Mouse (Mus musculus) brain, embryonic 14.5 days (tissue): ENCODE measurements at regions not wholly inside any gene's neighbourhood (a gene's known extent, or its start where the extent isn't known, plus 50 kb on each side); places are given as distances from the start of the nearest gene placed in this dataset.
A peak's percentile ranks its signal among the peaks of the same experiment; 100 is the strongest.

Source experiments
- DNase-seq: peaks from one replicate; pipeline ENCODE4 v3.0.0-alpha.2; 2011; ENCODE audit warnings: low read depth
- CTCF ChIP-seq: fragments of 200-500 bp; IDR thresholded peaks from 2 replicates; pipeline ENCODE4 v1.5.1; 2012; ENCODE audit warnings: inconsistent platforms, mild to moderate bottlenecking, moderate library complexity, borderline replicate concordance; ENCODE audit not compliant: insufficient read depth, insufficient read length; ENCODE audit errors: extremely low read depth
- POLR2A ChIP-seq: fragments of 200-500 bp; IDR thresholded peaks from 2 replicates; pipeline ENCODE4 v1.6.1; 2012; ENCODE audit warnings: mild to moderate bottlenecking, inconsistent platforms, borderline replicate concordance; ENCODE audit not compliant: poor library complexity, insufficient read depth, insufficient read length, severe bottlenecking; ENCODE audit errors: extremely low read depth

DNA sequence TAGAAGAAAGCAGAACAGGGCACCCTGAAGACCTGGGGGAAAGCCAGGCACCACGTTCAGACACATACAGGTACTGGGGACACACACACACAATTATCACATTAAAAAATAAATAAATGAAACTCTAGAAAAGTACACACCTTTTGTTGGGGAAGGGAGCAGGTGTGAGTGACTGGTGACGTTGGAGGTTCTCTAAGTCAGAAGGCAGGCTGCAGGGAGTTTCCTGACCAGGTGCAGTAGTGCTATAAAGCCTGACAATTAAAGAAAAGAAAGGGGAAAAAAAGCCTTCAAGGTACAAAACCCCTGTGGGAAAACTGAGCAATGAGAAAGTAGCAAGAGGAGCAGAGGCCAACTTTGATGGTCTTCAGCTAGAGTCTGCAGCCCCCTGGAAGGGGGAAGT lies 145.1 kb upstream of the Nfe2l3 start:
- no peak for DNase-seq
- no peak for TF ChIP-seq CTCF
- no peak for TF ChIP-seq POLR2A

- no peak for TF ChIP-seq CTCF
- TF ChIP-seq POLR2A: no peak
- no peak for DNase-seq
Observed at GRCm38 (mm10) chr6:51287807-51288206, 144.7 kb upstream of the Nfe2l3 start.

DNA sequence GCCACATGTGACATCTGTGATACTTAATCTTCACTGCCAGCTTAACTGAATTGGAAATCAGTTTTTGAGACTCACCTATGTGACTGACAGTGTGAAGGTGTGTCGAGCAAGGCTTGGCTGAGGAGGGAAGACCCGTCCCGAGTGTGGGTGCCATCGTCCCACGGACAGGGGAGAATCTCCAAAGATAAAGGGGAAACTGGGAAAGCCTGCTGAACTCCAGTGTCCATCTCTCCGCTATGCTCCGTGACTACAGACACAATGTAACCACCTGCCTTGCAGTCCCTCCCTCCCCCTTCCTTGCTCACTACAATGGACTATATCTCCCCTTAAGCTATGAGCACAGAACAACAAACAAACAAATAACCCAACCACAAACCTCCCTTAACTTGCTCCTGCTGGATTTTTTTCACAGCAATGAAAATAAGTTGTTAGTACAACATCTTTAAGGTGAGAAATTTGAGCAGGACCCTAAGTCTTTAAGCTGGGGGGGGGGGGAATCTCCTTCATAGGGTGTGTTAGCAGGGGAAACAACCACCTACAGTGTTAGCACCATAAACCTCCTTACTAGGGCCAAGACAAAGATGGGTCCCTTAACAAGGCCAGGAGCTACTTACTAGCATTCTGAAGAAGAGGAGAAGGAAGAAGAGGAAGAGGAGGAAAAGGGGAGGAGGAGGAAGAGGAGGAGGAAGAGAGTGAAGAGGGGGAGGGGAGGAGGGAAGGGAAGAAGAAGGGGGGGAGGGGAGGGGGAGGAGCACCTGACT lies 144.0 kb upstream of the Nfe2l3 start:
- no peak for DNase-seq
- TF ChIP-seq POLR2A: no peak
- TF ChIP-seq CTCF: no peak

DNA sequence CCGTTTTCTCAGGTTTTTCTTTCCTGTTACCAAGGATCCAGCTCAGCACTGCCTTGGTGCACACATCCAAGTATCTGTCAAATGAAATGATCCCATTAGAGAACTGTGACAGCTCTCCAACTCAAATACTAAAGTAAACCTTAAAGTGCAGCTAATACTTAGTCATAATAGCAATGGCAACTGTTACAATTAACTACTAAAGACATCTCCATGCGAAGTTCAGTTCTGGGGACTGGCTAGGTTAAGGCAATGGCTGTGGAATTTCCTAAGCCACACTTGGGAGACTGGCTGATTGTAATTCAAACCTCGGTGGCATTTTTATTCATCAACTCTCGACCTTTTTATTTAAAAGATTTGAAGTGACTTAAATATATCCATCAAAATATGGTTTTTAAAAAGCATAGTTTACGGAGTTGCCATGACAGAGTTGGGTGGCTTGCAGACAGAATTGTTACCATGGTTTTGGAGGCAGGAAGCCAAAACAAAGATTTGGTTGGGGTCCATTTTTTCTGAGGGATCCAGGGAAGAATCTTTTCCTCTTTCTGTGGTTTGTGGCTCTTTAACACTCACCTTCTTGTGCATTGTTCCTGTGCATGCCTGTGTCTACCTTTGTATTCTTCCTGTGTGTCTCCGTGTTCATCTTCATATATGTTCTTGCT lies 143.3 kb upstream of the Nfe2l3 start:
- no peak for TF ChIP-seq POLR2A
- no peak for TF ChIP-seq CTCF
- DNase-seq: peak; percentile 12

DNA sequence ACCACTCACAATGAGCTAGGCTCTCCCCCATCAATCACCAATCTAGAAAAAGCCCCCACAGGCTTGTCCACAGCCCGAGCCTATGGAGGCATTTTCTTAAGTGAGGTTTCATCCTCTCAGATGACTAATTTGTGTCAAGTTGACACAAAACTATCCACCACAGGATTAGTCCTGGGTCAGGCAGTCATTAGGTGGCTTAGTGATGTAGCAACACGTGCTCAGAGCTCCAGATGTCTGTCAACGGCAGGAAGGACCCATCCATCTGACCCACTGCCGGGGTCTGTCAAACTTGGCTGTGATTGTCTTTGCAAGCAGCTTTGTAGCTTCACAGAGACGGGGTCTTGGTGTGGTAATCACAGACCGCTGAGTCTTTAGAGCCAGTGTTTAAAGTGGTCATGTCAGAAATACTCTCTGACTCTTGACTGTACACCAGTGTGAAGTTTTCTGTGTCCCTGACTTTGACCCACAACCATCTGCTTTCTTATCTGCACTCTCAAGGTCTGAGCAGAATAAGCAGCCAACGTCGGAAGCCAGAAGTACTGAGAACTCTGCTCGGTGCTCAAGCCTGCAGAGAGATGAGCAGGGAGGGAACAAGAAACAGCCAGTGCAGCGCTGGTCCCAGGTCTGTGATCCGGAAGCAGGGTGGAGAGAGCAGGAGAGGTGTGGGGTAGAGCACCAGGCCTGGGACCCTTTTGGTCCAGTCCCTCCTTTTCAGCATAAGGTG lies 131.6 kb upstream of the Nfe2l3 start:
- no peak for DNase-seq
- TF ChIP-seq CTCF: no peak
- no peak for TF ChIP-seq POLR2A

DNA sequence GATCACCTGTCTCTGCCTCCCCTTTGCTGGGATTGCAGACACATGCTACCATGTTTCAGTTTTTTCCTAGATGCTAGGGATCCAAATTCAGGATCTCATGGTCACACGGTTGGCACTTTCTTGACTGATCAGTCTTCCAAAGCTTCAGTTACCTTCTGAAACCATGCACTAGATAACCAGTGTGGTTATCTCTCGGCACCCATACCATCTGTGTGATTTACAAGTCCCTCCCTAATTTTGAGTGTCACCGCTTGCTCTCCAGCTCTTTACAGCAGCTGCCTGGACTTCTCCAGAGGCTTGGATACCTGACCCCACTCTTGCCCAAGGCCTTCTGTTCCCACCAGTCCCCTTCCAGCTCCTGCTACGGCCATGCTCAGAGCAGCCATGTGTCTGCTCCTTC lies 130.6 kb upstream of the Nfe2l3 start:
- TF ChIP-seq POLR2A (no peak), CTCF (no peak)

GRCm38 (mm10) chr6:51302240-51302639 lies 130.2 kb upstream of the Nfe2l3 start:
- TF ChIP-seq POLR2A: no peak
- no peak for TF ChIP-seq CTCF
- no peak for DNase-seq

More for the DNA sequence above, 130.6 kb upstream of the Nfe2l3 start:
- no peak for DNase-seq

DNA sequence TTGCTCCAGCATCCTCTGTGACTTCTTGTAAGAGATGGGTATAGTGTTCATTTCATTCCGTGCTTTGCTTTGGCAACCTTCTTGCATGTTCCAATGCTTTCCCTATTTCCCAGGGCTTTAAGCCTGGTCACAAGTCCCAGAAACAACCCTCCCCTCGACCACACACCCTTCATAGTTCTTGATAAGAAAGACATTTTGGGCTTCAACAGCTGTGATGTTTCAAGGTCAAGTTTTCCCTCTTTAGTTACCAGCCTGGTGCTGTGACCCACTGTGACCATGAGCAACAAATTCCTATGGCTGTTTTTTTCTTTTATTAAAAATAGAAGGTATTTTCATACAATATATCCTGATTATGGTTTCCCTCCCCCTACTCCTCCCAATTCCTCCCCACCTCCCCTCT lies 114.1 kb upstream of the Nfe2l3 start:
- DNase-seq: no peak
- TF ChIP-seq POLR2A: no peak
- no peak for TF ChIP-seq CTCF

DNA sequence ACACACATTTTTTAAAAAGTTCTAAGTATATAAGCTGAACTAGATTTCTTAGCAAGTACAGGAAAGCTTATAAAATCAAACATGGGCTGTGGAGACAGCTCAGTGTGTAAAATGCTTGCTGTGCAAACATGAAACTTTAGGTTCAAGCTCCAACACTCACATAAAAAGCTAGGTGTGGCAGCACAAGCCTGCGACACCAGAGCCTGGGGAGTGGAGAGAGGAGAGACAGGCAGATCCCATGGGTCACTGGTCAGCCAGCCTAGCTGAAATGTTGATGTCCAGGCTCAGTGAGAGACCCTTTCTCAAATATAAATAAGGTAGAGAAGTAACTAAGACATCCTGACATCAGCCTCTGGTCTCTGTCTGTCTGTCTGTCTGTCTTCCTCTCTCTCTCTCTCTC lies 112.5 kb upstream of the Nfe2l3 start:
- TF ChIP-seq POLR2A: no peak
- no peak for TF ChIP-seq CTCF
- no peak for DNase-seq

DNA sequence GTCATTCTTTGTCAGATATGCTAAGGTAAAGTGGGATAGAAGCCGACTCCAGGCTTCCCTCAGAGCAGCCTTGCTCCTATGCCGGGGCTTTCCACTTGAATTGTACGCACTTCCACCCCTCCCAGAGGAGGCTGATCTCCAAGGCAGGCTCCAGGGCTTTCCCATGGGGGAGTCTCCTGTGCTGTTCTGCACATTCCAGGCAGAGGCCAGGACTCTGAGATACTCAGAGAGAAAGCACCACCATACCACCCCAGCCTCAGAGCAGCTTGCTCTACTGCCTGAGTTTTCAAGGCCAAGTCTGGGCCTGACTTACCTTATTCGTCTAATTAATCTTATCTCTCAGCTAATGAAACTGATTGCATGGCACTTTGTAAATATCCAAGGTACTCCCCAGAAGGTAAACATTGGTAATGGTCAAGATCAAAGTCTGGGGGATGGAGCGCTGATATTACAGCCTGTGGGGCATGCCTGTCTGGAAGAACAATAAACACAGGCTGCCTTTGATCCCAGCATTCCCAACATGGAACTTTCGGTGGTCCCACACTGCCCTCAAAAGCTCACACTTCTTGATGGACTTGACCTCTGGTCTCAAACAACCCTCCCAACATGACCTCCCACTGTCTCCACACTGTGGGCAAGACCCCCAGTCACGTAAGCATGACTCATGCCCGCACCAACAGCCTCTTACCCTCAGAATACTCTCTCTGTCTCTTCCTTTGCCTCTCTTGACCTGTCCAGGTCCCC lies 111.6 kb upstream of the Nfe2l3 start:
- TF ChIP-seq CTCF (no peak), POLR2A (no peak)
- DNase-seq: no peak
